8 mouse cellular contexts compared by ENCODE assay signal in genomic region chr15:30029257-30029899, GRCm38 (mm10).
DNase-seq lines count a peak whose midpoint lies in the region; ATAC-seq lines count a peak whose summit lies in the region.

No protein-coding gene starts in this region.

- DNase-seq in CD4-positive, CD25-positive, alpha-beta regulatory T cell, adult 2 months (ENCODE audit: low read depth, low spot score): peak; percentile 7
- peak; percentile 76 for DNase-seq in R1 (ENCODE audit: low read depth, low spot score)
- DNase-seq in cerebellum, postnatal 36 days: peak; percentile 76 to 80
- DNase-seq in frontal cortex, postnatal 36 days (ENCODE audit: low spot score in 2 of 2): peak; percentile 64 to 84
- peak; percentile 42 to 79 for DNase-seq in layer of hippocampus, adult 8-10 months (ENCODE audit: low spot score in 2 of 2)
- DNase-seq in lung, postnatal 36 days: peak; percentile 67
- DNase-seq in right cerebral cortex, postnatal 25 days: peak; percentile 62

- no peak for ATAC-seq in CD4-positive, CD25-positive, alpha-beta regulatory T cell, adult 4 months

Comparison
In these comparisons a context has a peak if more than half of its experiments do, and no peak if none do; other contexts are left out.
1. DNase-seq: peak in every context shown above with its lines; median percentile 78 in cerebellum, postnatal 36 days; 76 in R1; 74 in frontal cortex, postnatal 36 days; 67 in lung, postnatal 36 days; 62 in right cerebral cortex, postnatal 25 days; 60 in layer of hippocampus, adult 8-10 months; 7 in CD4-positive, CD25-positive, alpha-beta regulatory T cell, adult 2 months.